Mouse (Mus musculus) MEL (cell line): ENCODE measurements at regions not wholly inside any gene's neighbourhood (a gene's known extent, or its start where the extent isn't known, plus 50 kb on each side); places are given as distances from the start of the nearest gene placed in this dataset.

ENCODE experiments used
- DNase-seq: peaks from one replicate; pipeline ENCODE4 v3.0.0; 2011; ENCODE audit warnings: low read depth, low spot score
- H3K27ac ChIP-seq: 2 replicates; pipeline ENCODE4 v1.5.1; 2012; ENCODE audit warnings: low read depth, mild to moderate bottlenecking, control low read depth, low read length, moderate library complexity; ENCODE audit not compliant: control insufficient read depth
- H3K27me3 ChIP-seq, 2 experiments: fragments of 150-350 bp in 1 of 2; sonication (generic) in 1 of 2; 2 replicates each; pipeline ENCODE4 v1.6.1; 2012; ENCODE audit warnings: low read length in 2 of 2, mild to moderate bottlenecking in 2 of 2, improper control_type of control experiment in 1 of 2, moderate library complexity in 1 of 2; ENCODE audit not compliant: insufficient read depth in 2 of 2, control insufficient read depth in 1 of 2
- H3K36me3 ChIP-seq, 2 experiments: 2 replicates each; pipeline ENCODE4 v1.6.1; 2012 to 2014; ENCODE audit warnings: low read length in 2 of 2, improper control_type of control experiment in 1 of 2, inconsistent platforms in 1 of 2, mild to moderate bottlenecking in 1 of 2; ENCODE audit not compliant: insufficient read depth in 2 of 2, control insufficient read depth in 1 of 2
- H3K4me1 ChIP-seq, 2 experiments: fragments of 150-350 bp in 1 of 2; sonication (generic) in 1 of 2; 2 replicates each; pipeline ENCODE4 v1.6.1; 2012; ENCODE audit warnings: low read length in 2 of 2, improper control_type of control experiment in 1 of 2, mild to moderate bottlenecking in 1 of 2; ENCODE audit not compliant: insufficient read depth in 2 of 2, control insufficient read depth in 1 of 2
- H3K4me3 ChIP-seq, 2 experiments: fragments of 150-350 bp in 1 of 2; sonication (generic) in 1 of 2; 2 replicates each; pipeline ENCODE4 v1.5.1; 2012; ENCODE audit warnings: low read depth in 2 of 2, low read length in 2 of 2, mild to moderate bottlenecking in 2 of 2, moderate library complexity in 2 of 2, control low read depth in 1 of 2, improper control_type of control experiment in 1 of 2; ENCODE audit not compliant: control insufficient read depth in 1 of 2, insufficient read depth in 1 of 2
- H3K79me2 ChIP-seq: 2 replicates; pipeline ENCODE4 v1.6.1; 2012; ENCODE audit warnings: mild to moderate bottlenecking, low read length, moderate library complexity; ENCODE audit not compliant: control insufficient read depth, poor library complexity, insufficient read depth
- H3K9ac ChIP-seq: 2 replicates; pipeline ENCODE4 v1.6.1; 2012; ENCODE audit warnings: low read depth, mild to moderate bottlenecking, control low read depth, low read length, moderate library complexity; ENCODE audit not compliant: control insufficient read depth, poor library complexity, severe bottlenecking
- H3K9me3 ChIP-seq: fragments of 150-350 bp; sonication (generic); replicated peaks from 2 replicates; pipeline ENCODE4 v1.6.1; 2012; ENCODE audit warnings: mild to moderate bottlenecking, low read length, improper control_type of control experiment, moderate library complexity; ENCODE audit not compliant: insufficient read depth
- BHLHE40 ChIP-seq: IDR thresholded peaks from 2 replicates; pipeline ENCODE4 v1.6.1; 2012; ENCODE audit warnings: low read depth, mild to moderate bottlenecking, inconsistent platforms, low read length, improper control_type of control experiment, borderline replicate concordance
- CHD1 ChIP-seq: IDR thresholded peaks from 2 replicates; pipeline ENCODE4 v1.6.1; 2012; ENCODE audit warnings: low read depth, mild to moderate bottlenecking, inconsistent platforms, low read length, improper control_type of control experiment
- CHD2 ChIP-seq: IDR thresholded peaks from 2 replicates; pipeline ENCODE4 v1.6.1; 2011; ENCODE audit warnings: low read length, improper control_type of control experiment
- CTCF ChIP-seq, 3 experiments: IDR thresholded peaks in 2 of 3; conservative IDR thresholded peaks in 1 of 3; 2 replicates each; pipeline ENCODE4 v1.5.1; 2011 to 2012; ENCODE audit warnings: low read length in 3 of 3, low read depth in 2 of 3, mild to moderate bottlenecking in 2 of 3, improper control_type of control experiment in 1 of 3, inconsistent platforms in 1 of 3, mixed read lengths in 1 of 3, moderate library complexity in 1 of 3; ENCODE audit not compliant: control insufficient read depth in 1 of 3, insufficient read depth in 1 of 3, poor library complexity in 1 of 3, severe bottlenecking in 1 of 3
- ELF1 ChIP-seq: IDR thresholded peaks from 2 replicates; pipeline ENCODE4 v1.6.1; 2014; ENCODE audit warnings: low read depth, mild to moderate bottlenecking, inconsistent platforms, low read length, improper control_type of control experiment, moderate library complexity
- EP300 ChIP-seq, 2 experiments: IDR thresholded peaks; 2 replicates each; pipeline ENCODE4 v1.6.1; 2011; ENCODE audit warnings: improper control_type of control experiment in 2 of 2, low read length in 2 of 2, low read depth in 1 of 2, mild to moderate bottlenecking in 1 of 2
- KAT2A ChIP-seq: conservative IDR thresholded peaks from 2 replicates; pipeline ENCODE4 v1.6.1; 2012; ENCODE audit warnings: low read depth, low read length, improper control_type of control experiment, inconsistent platforms
- MAX ChIP-seq: IDR thresholded peaks from 2 replicates; pipeline ENCODE4 v1.6.1; 2011; ENCODE audit warnings: low read length, improper control_type of control experiment
- MAZ ChIP-seq: IDR thresholded peaks from 2 replicates; pipeline ENCODE4 v1.6.1; 2012; ENCODE audit warnings: low read depth, mild to moderate bottlenecking, inconsistent platforms, low read length, improper control_type of control experiment
- MEF2A ChIP-seq: IDR thresholded peaks from 2 replicates; pipeline ENCODE4 v1.6.1; 2014; ENCODE audit warnings: low read depth, mild to moderate bottlenecking, inconsistent platforms, low read length, improper control_type of control experiment; ENCODE audit not compliant: poor library complexity, insufficient replicate concordance, severe bottlenecking; ENCODE audit errors: extremely low read depth
- MYB ChIP-seq: IDR thresholded peaks from 2 replicates; pipeline ENCODE4 v1.6.1; 2011; ENCODE audit warnings: mild to moderate bottlenecking, low read depth, low read length, improper control_type of control experiment
- MYC ChIP-seq: IDR thresholded peaks from 2 replicates; pipeline ENCODE4 v1.6.1; 2011; ENCODE audit warnings: low read depth, mild to moderate bottlenecking, low read length, improper control_type of control experiment, moderate library complexity
- NRF1 ChIP-seq: IDR thresholded peaks from 2 replicates; pipeline ENCODE4 v1.6.1; 2014; ENCODE audit warnings: low read depth, mild to moderate bottlenecking, inconsistent platforms, low read length, improper control_type of control experiment, moderate library complexity; ENCODE audit not compliant: poor library complexity, insufficient read depth, severe bottlenecking
- POLR2AphosphoS5 ChIP-seq: IDR thresholded peaks from 2 replicates; pipeline ENCODE4 v1.6.1; 2012; ENCODE audit warnings: low read depth, borderline replicate concordance, mild to moderate bottlenecking, inconsistent platforms, low read length, moderate library complexity, mixed read lengths
- SMC3 ChIP-seq: IDR thresholded peaks from 2 replicates; pipeline ENCODE4 v1.6.1; 2011; ENCODE audit warnings: low read depth, low read length, improper control_type of control experiment
- TAL1 ChIP-seq: IDR thresholded peaks from 2 replicates; pipeline ENCODE4 v1.6.1; 2012; ENCODE audit warnings: mild to moderate bottlenecking, inconsistent platforms, low read length, moderate library complexity, mixed read lengths
- TCF12 ChIP-seq: IDR thresholded peaks from 2 replicates; pipeline ENCODE4 v1.6.1; 2014; ENCODE audit warnings: low read depth, mild to moderate bottlenecking, inconsistent platforms, low read length, improper control_type of control experiment, moderate library complexity
- UBTF ChIP-seq: IDR thresholded peaks from 2 replicates; pipeline ENCODE4 v1.6.1; 2012; ENCODE audit warnings: low read depth, mild to moderate bottlenecking, inconsistent platforms, low read length, improper control_type of control experiment, moderate library complexity, borderline replicate concordance; ENCODE audit not compliant: insufficient read depth
- USF1 ChIP-seq: IDR thresholded peaks from 2 replicates; pipeline ENCODE4 v1.6.1; 2014; ENCODE audit warnings: low read depth, mild to moderate bottlenecking, inconsistent platforms, low read length, improper control_type of control experiment, moderate library complexity
- USF2 ChIP-seq, 2 experiments: IDR thresholded peaks; 2 replicates each; pipeline ENCODE4 v1.6.1; 2011 to 2012; ENCODE audit warnings: improper control_type of control experiment in 2 of 2, low read length in 2 of 2, borderline replicate concordance in 1 of 2, inconsistent platforms in 1 of 2, low read depth in 1 of 2, mild to moderate bottlenecking in 1 of 2; ENCODE audit not compliant: insufficient read depth in 1 of 2
- ZC3H11A ChIP-seq: IDR thresholded peaks from 2 replicates; pipeline ENCODE4 v1.6.1; 2012; ENCODE audit warnings: low read depth, mild to moderate bottlenecking, inconsistent platforms, low read length, improper control_type of control experiment
- ZMIZ1 ChIP-seq: IDR thresholded peaks from 2 replicates; pipeline ENCODE4 v1.6.1; 2012; ENCODE audit warnings: low read depth, mild to moderate bottlenecking, inconsistent platforms, low read length, improper control_type of control experiment, moderate library complexity
- ZNF384 ChIP-seq: IDR thresholded peaks from 2 replicates; pipeline ENCODE4 v1.6.1; 2012; ENCODE audit warnings: low read depth, mild to moderate bottlenecking, inconsistent platforms, low read length, improper control_type of control experiment

GRCm38 (mm10) chr11:57950989-57951388 lies 57.9 kb upstream of the Larp1 start (continued):
- no peak for TF ChIP-seq UBTF
- TF ChIP-seq KAT2A, result no peak
- no peak for TF ChIP-seq ELF1
- peak; percentile 95 for TF ChIP-seq ZC3H11A
- TF ChIP-seq NRF1, result no peak
- no peak for TF ChIP-seq MAX

GRCm38 (mm10) chr11:57949067-57949466 lies 59.8 kb upstream of the Larp1 start:
- Histone ChIP-seq H3K9ac (no peak overlapping the region), H3K79me2 (no peaks in the 10 kb centered on the region), H3K4me3 (no peak overlapping the region), H3K27me3 (no peaks in the 10 kb centered on the region), H3K4me1 (peaks cover 3 to 15% of the 10 kb centered on the region in 2 experiments), H3K36me3 (peaks cover 0 to 11% of the 10 kb centered on the region in 2 experiments; a peak in 2 of 4 replicates), H3K9me3 (no peaks in the 10 kb centered on the region), H3K27ac (no peak overlapping the region)
- TF ChIP-seq USF1, result no peak
- peak; percentile 89 for TF ChIP-seq ZNF384
- no peak for TF ChIP-seq MEF2A
- TF ChIP-seq MAX, result no peak
- TF ChIP-seq ZC3H11A, result no peak
- no peak for TF ChIP-seq TCF12
- TF ChIP-seq MAZ, result no peak
- no peak for TF ChIP-seq ELF1
- no peak for TF ChIP-seq NRF1
- no peak for DNase-seq

GRCm38 (mm10) chr11:57947347-57947746 lies 61.5 kb upstream of the Larp1 start:
- no peak for TF ChIP-seq SMC3
- TF ChIP-seq MEF2A, result no peak
- TF ChIP-seq ZMIZ1, result no peak
- TF ChIP-seq CHD2, result no peak
- no peak for TF ChIP-seq USF1
- TF ChIP-seq MYC, result no peak
- TF ChIP-seq CHD1, result no peak
- TF ChIP-seq BHLHE40, result no peak
- TF ChIP-seq ZC3H11A, result no peak
- no peak for TF ChIP-seq NRF1
- no peak for TF ChIP-seq CTCF (IDR thresholded peaks at IDR 0.05 in 2 of 3, conservative IDR thresholded peaks at IDR 0.05 in 1 of 3; ENCODE audit: control insufficient read depth in 1 of 3, insufficient read depth in 1 of 3, low read depth in 2 of 3, low read length in 3 of 3, poor library complexity in 1 of 3, severe bottlenecking in 1 of 3)
- no peak for TF ChIP-seq POLR2AphosphoS5
- TF ChIP-seq USF2 (IDR thresholded peaks at IDR 0.05; ENCODE audit: borderline replicate concordance in 1 of 2, insufficient read depth in 1 of 2, low read depth in 1 of 2, low read length in 2 of 2), result no peak
- no peak for TF ChIP-seq KAT2A
- no peak for TF ChIP-seq EP300 (IDR thresholded peaks at IDR 0.05; ENCODE audit: low read depth in 1 of 2, low read length in 2 of 2)
- no peak for TF ChIP-seq UBTF
- no peak for TF ChIP-seq MYB
- no peak for TF ChIP-seq TAL1
- Histone ChIP-seq H3K9ac (no peak overlapping the region), H3K27me3 (no peaks in the 10 kb centered on the region), H3K4me1 (peaks cover 0 to 1% of the 10 kb centered on the region in 2 experiments; a peak in 3 of 4 replicates), H3K4me3 (no peak overlapping the region), H3K27ac (no peak overlapping the region), H3K36me3 (peaks cover 0 to under 1% of the 10 kb centered on the region in 2 experiments; a peak in 1 of 4 replicates), H3K79me2 (no peaks in the 10 kb centered on the region), H3K9me3 (no peaks in the 10 kb centered on the region)
- no peak for DNase-seq
